Mouse (Mus musculus): ENCODE measurements at regions not wholly inside any gene's neighbourhood (a gene's known extent, or its start where the extent isn't known, plus 50 kb on each side); places are given as distances from the start of the nearest gene placed in this dataset.
A peak's percentile ranks its signal among the peaks of the same experiment; 100 is the strongest.
"Not testable (repeated sequence)": the region's sequence is repeated elsewhere in the genome, so short reads cannot be mapped to it uniquely, and the experiment has no call there.

- no peak for ATAC-seq (ENCODE audit: insufficient number of reproducible peaks, insufficient read depth, low FRiP score, low TSS enrichment, low read depth)
- no peaks in the 10 kb centered on the region for H3K36me3 ChIP-seq
- no peaks in the 10 kb centered on the region for H3K9me3 ChIP-seq
- H3K4me2 ChIP-seq = no peak overlapping the region
- no peak overlapping the region for H3K27ac ChIP-seq
- H3K4me3 ChIP-seq (replicated peaks) = no peak overlapping the region
- H3K9ac ChIP-seq (replicated peaks) = no peak overlapping the region
- 0 out of 2 replicates have a peak, but pooled peaks cover 6% of the 10 kb centered on the region for H3K4me1 ChIP-seq (replicated peaks)
- WGBS = 85% methylated on average over 1 of the region's 1 CpGs
- H3K27me3 ChIP-seq = no peaks in the 10 kb centered on the region
These were observed 99.9 kb upstream of the Ccdc122 start for GRCm38 (mm10) chr14:76936671-76937070.

GRCm38 (mm10) chr14:76936051-76936450, 100.5 kb upstream of the Ccdc122 start:
- not testable (repeated sequence) for H3K27me3 ChIP-seq; H3K9ac ChIP-seq (replicated peaks); H3K4me1 ChIP-seq (replicated peaks); H3K27ac ChIP-seq; H3K36me3 ChIP-seq; ATAC-seq (ENCODE audit: insufficient number of reproducible peaks, insufficient read depth, low FRiP score, low TSS enrichment, low read depth); H3K9me3 ChIP-seq; H3K4me3 ChIP-seq (replicated peaks); H3K4me2 ChIP-seq
- 87% methylated on average over 4 of the region's 4 CpGs for WGBS

- H3K9ac ChIP-seq (replicated peaks) = no peak overlapping the region
- ATAC-seq (ENCODE audit: insufficient number of reproducible peaks, insufficient read depth, low FRiP score, low TSS enrichment, low read depth) = no peak
- WGBS = 72% methylated on average over 2 of the region's 2 CpGs
These were observed 101.1 kb upstream of the Ccdc122 start for GRCm38 (mm10) chr14:76935453-76935852.

GRCm38 (mm10) chr14:76932890-76933289, 103.7 kb upstream of the Ccdc122 start:
- H3K4me1 ChIP-seq (replicated peaks) = peaks cover 6% of the 10 kb centered on the region; the same call in 1 of the 2 replicates
- WGBS = 77% methylated on average over 6 of the region's 6 CpGs
- ATAC-seq (ENCODE audit: insufficient number of reproducible peaks, insufficient read depth, low FRiP score, low TSS enrichment, low read depth) = no peak
- no peaks in the 10 kb centered on the region for H3K9me3 ChIP-seq
- H3K4me3 ChIP-seq (replicated peaks) = no peak overlapping the region
- H3K27ac ChIP-seq = no peak overlapping the region
- H3K36me3 ChIP-seq = no peaks in the 10 kb centered on the region
- H3K27me3 ChIP-seq = no peaks in the 10 kb centered on the region
- H3K4me2 ChIP-seq = no peak overlapping the region
- H3K9ac ChIP-seq (replicated peaks) = no peak overlapping the region

More at GRCm38 (mm10) chr14:76935453-76935852, 101.1 kb upstream of the Ccdc122 start:
- Histone ChIP-seq H3K27ac (no peak overlapping the region), H3K36me3 (no peaks in the 10 kb centered on the region), H3K4me2 (no peak overlapping the region), H3K9me3 (no peaks in the 10 kb centered on the region), H3K4me3 (replicated peaks) (no peak overlapping the region), H3K27me3 (no peaks in the 10 kb centered on the region), H3K4me1 (replicated peaks) (0 out of 2 replicates have a peak, but pooled peaks cover 6% of the 10 kb centered on the region)

- Histone ChIP-seq H3K4me2 (no peak overlapping the region), H3K9ac (replicated peaks) (no peak overlapping the region), H3K27me3 (no peaks in the 10 kb centered on the region), H3K27ac (no peak overlapping the region), H3K4me3 (replicated peaks) (no peak overlapping the region), H3K9me3 (no peaks in the 10 kb centered on the region), H3K4me1 (replicated peaks) (peaks cover 4% of the 10 kb centered on the region), H3K36me3 (no peaks in the 10 kb centered on the region)
- no peak for ATAC-seq (ENCODE audit: insufficient number of reproducible peaks, insufficient read depth, low FRiP score, low TSS enrichment, low read depth)
- 68% methylated on average over 1 of the region's 1 CpGs for WGBS
These were observed 105.2 kb upstream of the Ccdc122 start for GRCm38 (mm10) chr14:76931398-76931797.

GRCm38 (mm10) chr14:76929562-76929961, 107.0 kb upstream of the Ccdc122 start:
- no peak for ATAC-seq (ENCODE audit: insufficient number of reproducible peaks, insufficient read depth, low FRiP score, low TSS enrichment, low read depth)
- 81% methylated on average over 3 of the region's 3 CpGs for WGBS

GRCm38 (mm10) chr14:76928706-76929105, 107.9 kb upstream of the Ccdc122 start:
- Histone ChIP-seq H3K9ac (replicated peaks) (no peak overlapping the region), H3K4me3 (replicated peaks) (no peak overlapping the region), H3K4me2 (no peak overlapping the region), H3K27me3 (no peaks in the 10 kb centered on the region), H3K9me3 (no peaks in the 10 kb centered on the region), H3K4me1 (replicated peaks) (peaks cover 4% of the 10 kb centered on the region), H3K27ac (no peak overlapping the region), H3K36me3 (no peaks in the 10 kb centered on the region)
- no peak for ATAC-seq (ENCODE audit: insufficient number of reproducible peaks, insufficient read depth, low FRiP score, low TSS enrichment, low read depth)
- WGBS = 95% methylated on average over 3 of the region's 3 CpGs

More at GRCm38 (mm10) chr14:76929562-76929961, 107.0 kb upstream of the Ccdc122 start:
- no peaks in the 10 kb centered on the region for H3K9me3 ChIP-seq
- H3K27ac ChIP-seq = no peak overlapping the region
- H3K4me3 ChIP-seq (replicated peaks) = no peak overlapping the region
- no peak overlapping the region for H3K9ac ChIP-seq (replicated peaks)
- H3K4me2 ChIP-seq = no peak overlapping the region
- peaks cover 4% of the 10 kb centered on the region for H3K4me1 ChIP-seq (replicated peaks)
- no peaks in the 10 kb centered on the region for H3K36me3 ChIP-seq
- no peaks in the 10 kb centered on the region for H3K27me3 ChIP-seq

GRCm38 (mm10) chr14:76927245-76927806, 109.2 kb upstream of the Ccdc122 start:
- Histone ChIP-seq H3K4me3 (replicated peaks) (no peak overlapping the region), H3K9me3 (no peaks in the 10 kb centered on the region), H3K4me1 (replicated peaks) (peaks cover 4% of the 10 kb centered on the region), H3K9ac (replicated peaks) (no peak overlapping the region), H3K27ac (no peak overlapping the region), H3K36me3 (no peaks in the 10 kb centered on the region), H3K4me2 (no peak overlapping the region), H3K27me3 (no peaks in the 10 kb centered on the region)
- no peak for ATAC-seq (ENCODE audit: insufficient number of reproducible peaks, insufficient read depth, low FRiP score, low TSS enrichment, low read depth)
- WGBS = 77% methylated on average over 5 of the region's 5 CpGs

- H3K27me3 ChIP-seq = no peaks in the 10 kb centered on the region
- WGBS = 88% methylated on average over 7 of the region's 7 CpGs
- no peak overlapping the region for H3K4me3 ChIP-seq (replicated peaks)
- no peaks in the 10 kb centered on the region for H3K36me3 ChIP-seq
- peaks cover 4% of the 10 kb centered on the region for H3K4me1 ChIP-seq (replicated peaks)
- H3K27ac ChIP-seq = no peak overlapping the region
- no peak for ATAC-seq (ENCODE audit: insufficient number of reproducible peaks, insufficient read depth, low FRiP score, low TSS enrichment, low read depth)
- H3K9me3 ChIP-seq = no peaks in the 10 kb centered on the region
- H3K4me2 ChIP-seq = no peak overlapping the region
- H3K9ac ChIP-seq (replicated peaks) = no peak overlapping the region
These were observed 110.2 kb upstream of the Ccdc122 start for GRCm38 (mm10) chr14:76926416-76926815.

GRCm38 (mm10) chr14:76922399-76922939, 114.1 kb upstream of the Ccdc122 start:
- H3K4me1 ChIP-seq (replicated peaks) = peaks cover 4% of the 10 kb centered on the region; the same call in 1 of the 2 replicates
- 78% methylated on average over 6 of the region's 6 CpGs for WGBS
- H3K9ac ChIP-seq (replicated peaks) = no peak overlapping the region
- H3K4me3 ChIP-seq (replicated peaks) = no peak overlapping the region
- H3K27ac ChIP-seq = no peak overlapping the region
- H3K9me3 ChIP-seq = no peaks in the 10 kb centered on the region
- ATAC-seq (ENCODE audit: insufficient number of reproducible peaks, insufficient read depth, low FRiP score, low TSS enrichment, low read depth) = no peak
- no peaks in the 10 kb centered on the region for H3K27me3 ChIP-seq
- no peak overlapping the region for H3K4me2 ChIP-seq
- no peaks in the 10 kb centered on the region for H3K36me3 ChIP-seq

- no peak for ATAC-seq (ENCODE audit: insufficient number of reproducible peaks, insufficient read depth, low FRiP score, low TSS enrichment, low read depth)
- Histone ChIP-seq H3K9me3 (no peaks in the 10 kb centered on the region), H3K4me2 (no peak overlapping the region), H3K36me3 (no peaks in the 10 kb centered on the region), H3K4me3 (replicated peaks) (no peak overlapping the region), H3K9ac (replicated peaks) (no peak overlapping the region), H3K4me1 (replicated peaks) (no peaks in the 10 kb centered on the region), H3K27me3 (no peaks in the 10 kb centered on the region), H3K27ac (0 out of 2 replicates have a peak overlapping the region, but pooled peaks have one; percentile 25)
- WGBS = 77% methylated on average over 3 of the region's 3 CpGs
These were observed 118.5 kb upstream of the Ccdc122 start for GRCm38 (mm10) chr14:76918091-76918490.
